Mouse (Mus musculus) liver, postnatal 0 days (tissue): ENCODE data around the gene Fbxl3.

ENCODE experiments used
- CTCF ChIP-seq: sonication (generic); IDR thresholded peaks from 2 replicates; pipeline ENCODE4 v1.5.1; 2016; ENCODE audit warnings: antibody characterized with exemption, low read depth
- EP300 ChIP-seq: IDR thresholded peaks from 2 replicates; pipeline ENCODE4 v1.6.1; 2016; ENCODE audit warnings: antibody characterized with exemption, low read depth, mild to moderate bottlenecking

DNA sequence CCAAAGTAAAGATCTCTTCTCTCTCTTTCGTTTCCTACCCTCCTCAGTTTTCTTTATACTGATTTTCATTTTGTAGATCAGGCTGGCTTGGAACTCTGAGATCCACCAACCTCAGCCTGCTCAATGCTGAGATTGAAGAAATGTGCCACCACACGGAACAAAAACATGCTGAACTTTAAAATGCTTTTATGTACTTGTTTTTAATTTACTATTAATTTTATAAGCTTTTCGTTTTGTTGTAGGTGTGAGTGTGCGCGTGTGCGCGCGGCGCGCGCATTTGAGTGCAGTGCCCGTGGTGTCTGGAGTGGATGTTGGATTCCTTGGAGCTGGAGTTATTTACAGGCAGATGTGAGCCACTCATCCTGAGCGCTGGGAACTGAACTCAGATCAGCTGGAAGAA is 930 bp upstream of the Fbxl3 start:
- TF ChIP-seq CTCF (no peak), EP300 (no peak)
